Comparison of ENCODE assay signal across 21 mouse cellular contexts in the genomic region with DNA sequence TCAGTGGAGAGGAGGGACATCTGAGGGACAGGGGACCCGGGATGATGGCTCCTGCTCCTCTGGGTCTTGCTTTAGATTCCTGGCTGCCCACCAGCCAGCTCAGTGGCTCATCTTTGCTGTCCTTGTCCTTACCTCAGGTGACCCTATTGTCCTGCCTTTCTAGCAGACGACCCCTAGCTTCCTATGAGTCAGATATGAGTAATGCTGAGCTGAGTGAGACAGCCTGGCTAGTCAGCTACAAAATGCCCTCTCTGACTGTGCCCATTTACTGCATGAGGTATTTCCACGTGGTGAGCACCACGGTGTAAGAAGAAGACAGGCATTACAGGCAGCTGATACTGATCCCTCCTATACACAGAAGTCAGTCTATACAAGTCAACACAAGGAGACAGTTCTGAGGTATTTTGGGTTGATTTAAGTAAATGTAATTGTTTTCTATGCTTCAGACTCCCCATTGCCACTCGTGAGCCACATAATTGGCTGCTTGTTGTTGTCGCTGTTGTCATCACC. TPM values are rescaled to one million over a fixed set of nuclear protein-coding genes. Genes with fewer than 3 reads are reported as not detected.
DNase-seq lines count a peak whose midpoint lies in the region.
"Had no signal": no experiment of that assay in that cellular context is flagged by ENCODE, and none has a peak within 500 bp of the region (broad histone marks: within the 10 kb centered on the region; RNA-seq: fewer than 3 reads in every experiment).

No protein-coding gene starts in this region.

- intact Hi-C loops in heart, postnatal 36 days (cut with DNase I) = no loop called here
- intact Hi-C loops in left cerebral cortex, postnatal 4 days (cut with DNase I) = no loop called here

- DNase-seq in heart, adult 11 months = peak; percentile 37
- no peak for DNase-seq in heart, postnatal 36 days
- DNase-seq in 3T3-L1 (ENCODE audit: low read depth, low spot score) = peak; percentile 76
- DNase-seq in Muller cell, postnatal 12 days (ENCODE audit: inconsistent ontology term) = peak; percentile 78
- DNase-seq in brain, adult 2 months (ENCODE audit: low read depth, low spot score) = peak; percentile 20
- DNase-seq in left cerebral cortex, postnatal 4 days = no peak
- DNase-seq in cerebellum, adult 11 months = no peak
- DNase-seq in kidney, postnatal 36 days = no peak
- DNase-seq: adrenal gland, adult 8-10 months; adrenal gland, postnatal 25 days; B cell, adult 2 months; cerebellum, adult 11-12 months; cerebellum, adult 8-10 months; cerebellum, postnatal 10 days; gastrocnemius, adult 2 months; gastrocnemius, postnatal 14 days; heart, adult 18-20 months; heart, postnatal 10 days; heart, postnatal 4 days; kidney, adult 18-20 months had no signal

RNA-seq across cellular contexts. Expression of gene Pcolce2, which starts 8.9 kb away (rescaled TPM):
- total RNA-seq in heart, postnatal 36 days (2021) = 10 to 100 TPM; 30.9 to 38.1 TPM
- total RNA-seq in left cerebral cortex, postnatal 4 days (2021) = 1 to 10 TPM in 1 of 2 experiments, under 1 TPM in 1; 0.62 to 1.3 TPM
- total RNA-seq: MEL had no signal

Comparison
In these comparisons a context has a peak if more than half of its experiments do, and no peak if none do; other contexts are left out.
1. DNase-seq: peak in heart, adult 11 months (single experiment), 3T3-L1 (single experiment), Muller cell, postnatal 12 days (single experiment) and brain, adult 2 months (single experiment); none in heart, postnatal 36 days (0 of 2), left cerebral cortex, postnatal 4 days (single experiment), cerebellum, adult 11 months (single experiment) and kidney, postnatal 36 days (0 of 2).
2. RNA of gene Pcolce2, which starts 8.9 kb away (total RNA-seq): 30.9 to 38.1 TPM in heart, postnatal 36 days; 0.62 to 1.3 TPM in left cerebral cortex, postnatal 4 days; every median in the first group is over 10 times any median in the second.